Mouse (Mus musculus) frontal cortex, adult 2 months (tissue): ENCODE results near the gene Osbp. TPM values are rescaled to one million over a fixed set of nuclear protein-coding genes. Genes with fewer than 3 reads are reported as not detected.

Source experiments
- DNase-seq, 2 experiments: peaks; one replicate each; pipeline ENCODE4 v3.0.0; 2022; ENCODE audit warnings: low spot score in 1 of 2; ENCODE audit errors: extremely low spot score in 1 of 2
- polyA plus RNA-seq: library from polyadenylated mRNA; depleted of rRNA; stranded (reverse); fragments of >200 nt; gene quantifications from 2 replicates; pipeline ENCODE4 v1.2.3, GENCODE M21; 2012; rRNA removed

Osbp gene
- polyA plus RNA-seq, 1 experiment, result 36.3 TPM

GRCm38 (mm10) chr19:12009501-12010280 lies 44.0 kb downstream of the Osbp start:
- peak; percentile 62 to 94 for DNase-seq

GRCm38 (mm10) chr19:12010281-12010771 lies 44.6 kb downstream of the Osbp start:
- peak in 1 of 2 experiments; percentile 53 for DNase-seq

GRCm38 (mm10) chr19:12010916-12011559 lies 45.3 kb downstream of the Osbp start:
- peak; percentile 83 to 96 for DNase-seq

DNA sequence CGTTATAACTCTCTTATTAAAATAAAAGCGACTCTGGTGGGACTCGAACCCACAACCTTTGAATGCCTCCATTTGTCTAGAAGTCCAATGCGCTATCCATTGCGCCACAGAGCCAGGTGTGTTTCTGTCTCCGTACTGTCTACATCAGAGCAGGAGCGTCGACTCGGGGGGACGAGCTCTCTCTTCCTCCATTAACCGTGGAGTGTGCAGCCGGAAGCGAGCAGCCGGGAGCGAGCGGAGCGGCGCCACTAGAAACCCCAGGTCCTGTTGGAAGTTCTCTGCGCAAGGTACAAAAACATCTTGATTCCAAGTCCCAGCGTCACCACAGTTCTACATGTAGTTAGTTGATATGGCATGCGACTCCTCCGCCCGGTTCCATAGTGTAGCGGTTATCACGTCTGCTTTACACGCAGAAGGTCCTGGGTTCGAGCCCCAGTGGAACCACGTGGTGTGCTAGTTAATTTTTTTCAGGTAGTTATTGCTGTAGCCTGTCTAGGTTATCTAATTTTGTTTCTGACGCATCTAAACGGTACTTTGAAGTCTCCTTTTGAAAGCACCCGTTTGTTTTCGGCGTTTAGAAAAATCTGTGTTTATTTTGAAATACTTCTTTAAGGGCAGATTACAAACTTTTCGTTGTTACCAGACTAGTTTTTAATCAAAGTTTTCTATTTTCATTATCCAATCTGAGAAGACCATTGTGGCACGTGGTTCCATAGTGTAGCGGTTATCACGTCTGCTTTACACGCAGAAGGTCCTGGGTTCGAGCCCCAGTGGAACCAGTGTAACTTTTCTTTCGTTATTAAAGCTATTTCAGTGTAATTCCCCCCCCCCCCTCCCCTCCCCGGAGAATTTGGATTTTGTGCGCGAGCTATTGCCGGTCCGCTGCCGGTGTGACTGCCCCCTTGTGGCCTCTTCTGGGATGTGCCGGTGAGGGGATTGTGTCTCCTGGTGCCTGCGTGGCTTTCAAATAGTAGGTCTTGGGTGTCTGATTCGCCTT lies 46.1 kb downstream of the Osbp start:
- peak; percentile 81 to 96 for DNase-seq

DNA sequence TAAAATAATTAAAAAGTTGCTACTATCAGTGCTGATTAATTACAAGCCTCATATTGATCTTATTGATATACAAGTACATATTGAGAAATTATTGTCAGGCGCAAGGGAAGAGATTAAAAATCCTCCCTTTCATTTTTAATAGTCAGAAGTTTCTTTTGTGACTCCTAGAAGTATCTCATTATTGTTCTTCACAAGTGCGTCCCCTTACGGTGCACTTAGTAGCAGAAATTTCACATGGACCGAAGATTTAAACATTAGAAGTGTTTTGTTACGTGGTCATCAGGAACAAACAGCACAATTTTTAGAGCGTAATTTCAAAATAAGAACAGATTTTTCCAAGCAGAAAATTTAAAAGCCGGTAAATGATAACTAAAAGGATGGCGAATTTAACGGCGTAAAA lies 46.9 kb downstream of the Osbp start:
- no peak for DNase-seq

GRCm38 (mm10) chr19:12013228-12013627 lies 47.5 kb downstream of the Osbp start:
- DNase-seq, result peak in 1 of 2 experiments; percentile 61

DNA sequence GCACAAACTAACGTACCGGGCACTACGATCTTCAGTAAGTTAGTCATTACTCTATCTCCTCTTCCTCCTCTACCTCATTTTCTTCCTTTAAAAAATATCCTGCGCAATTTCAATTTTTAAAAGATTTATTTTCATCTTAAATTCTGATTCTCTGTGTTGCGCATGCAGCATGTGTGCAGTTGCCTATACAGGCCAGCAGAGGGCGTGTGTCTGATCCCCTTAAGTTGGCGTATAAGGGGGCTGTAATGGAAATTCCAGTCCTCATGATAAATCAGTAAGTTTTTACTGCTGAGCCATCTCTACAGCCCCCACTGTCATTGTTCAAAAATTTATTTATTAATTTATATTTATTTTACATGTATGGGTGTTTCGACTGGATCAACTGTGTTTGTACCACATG lies 50.0 kb downstream of the Osbp start:
- no peak for DNase-seq

GRCm38 (mm10) chr19:12016192-12016591 lies 50.5 kb downstream of the Osbp start:
- DNase-seq, result no peak

- DNase-seq, result no peak
These were observed 58.4 kb downstream of the Osbp start for GRCm38 (mm10) chr19:12024149-12024548.

DNA sequence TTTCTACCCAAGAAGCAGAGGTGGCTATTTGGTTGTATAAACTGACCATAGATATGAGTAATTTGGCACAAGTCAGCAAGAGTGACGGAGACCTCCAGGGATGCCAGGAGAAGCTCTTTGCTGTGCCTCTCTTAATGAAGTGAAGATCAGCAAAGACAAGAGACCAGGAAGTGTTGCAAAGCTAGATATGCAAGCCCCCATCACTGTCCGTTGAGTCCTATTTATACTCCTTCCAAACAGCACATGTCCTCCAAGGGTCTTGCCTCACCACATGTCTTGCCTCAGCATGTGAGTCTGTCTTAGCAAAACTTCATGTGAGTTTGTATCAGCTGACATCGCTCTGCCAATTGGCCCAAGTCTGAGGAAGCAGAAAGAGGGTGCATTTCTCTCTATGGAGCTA lies 59.6 kb downstream of the Osbp start:
- no peak for DNase-seq

DNA sequence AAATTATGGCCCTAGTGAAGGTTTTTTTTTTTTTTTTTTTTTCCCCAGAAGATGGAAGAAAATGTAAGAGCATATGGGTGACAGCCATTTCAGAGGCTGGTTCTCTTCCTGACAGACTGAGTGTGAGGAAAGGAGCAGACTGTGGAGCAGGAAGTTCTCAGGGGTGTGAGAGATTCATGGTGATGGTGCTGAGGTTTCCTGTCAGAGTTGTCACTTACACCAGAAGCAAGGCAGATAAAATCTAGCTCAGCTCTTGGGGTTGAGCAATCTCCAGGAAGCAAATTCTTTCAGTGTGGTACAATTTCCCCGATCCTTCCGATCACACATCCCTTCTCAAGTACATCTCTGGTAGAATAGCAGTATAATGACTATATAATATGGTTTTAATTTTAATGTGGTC lies 60.9 kb downstream of the Osbp start:
- DNase-seq, result peak in 1 of 2 experiments; percentile 31

DNA sequence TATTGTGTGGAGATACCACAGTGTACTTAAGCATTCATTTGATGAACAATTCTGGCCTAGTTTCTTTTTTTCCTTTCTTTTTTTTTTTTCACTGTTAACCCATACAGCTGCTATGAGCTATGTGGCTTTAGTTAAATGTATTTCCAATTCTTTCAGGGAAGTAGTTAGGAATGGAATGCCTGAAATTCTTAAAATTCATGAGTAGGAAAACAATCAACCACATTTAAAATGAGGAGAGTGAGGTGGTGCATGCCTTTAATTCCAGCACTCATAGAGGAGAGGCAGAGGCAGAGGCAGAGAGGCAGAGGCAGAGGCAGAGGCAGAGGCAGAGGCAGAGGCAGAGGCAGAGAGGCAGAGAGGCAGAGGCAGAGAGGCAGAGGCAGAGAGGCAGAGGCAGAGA lies 72.0 kb downstream of the Osbp start:
- no peak for DNase-seq

DNA sequence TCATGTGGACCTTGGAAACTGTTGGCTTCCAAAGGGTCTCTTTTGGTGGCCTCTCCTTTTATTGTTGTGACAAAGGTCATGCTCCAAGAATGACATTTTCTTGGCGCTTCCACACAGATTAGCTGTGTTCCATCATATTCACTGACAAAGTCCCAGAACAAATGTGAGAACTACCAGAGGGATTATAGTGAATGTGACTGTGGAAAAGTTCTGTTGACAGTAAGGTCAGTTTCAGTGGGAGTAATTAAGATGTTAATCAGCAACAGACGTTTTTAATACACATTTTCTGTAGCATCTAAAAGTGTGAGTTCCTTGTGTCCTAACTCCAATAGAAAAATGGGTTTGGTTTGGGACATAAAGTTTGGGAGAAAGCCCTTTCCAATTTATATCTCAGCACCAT lies 75.5 kb downstream of the Osbp start, which contains the start of gene Olfr1423:
Olfr1423 (minus strand) TSS at position 101 of the 400 bp plus-strand sequence.
- DNase-seq, result no peak

DNA sequence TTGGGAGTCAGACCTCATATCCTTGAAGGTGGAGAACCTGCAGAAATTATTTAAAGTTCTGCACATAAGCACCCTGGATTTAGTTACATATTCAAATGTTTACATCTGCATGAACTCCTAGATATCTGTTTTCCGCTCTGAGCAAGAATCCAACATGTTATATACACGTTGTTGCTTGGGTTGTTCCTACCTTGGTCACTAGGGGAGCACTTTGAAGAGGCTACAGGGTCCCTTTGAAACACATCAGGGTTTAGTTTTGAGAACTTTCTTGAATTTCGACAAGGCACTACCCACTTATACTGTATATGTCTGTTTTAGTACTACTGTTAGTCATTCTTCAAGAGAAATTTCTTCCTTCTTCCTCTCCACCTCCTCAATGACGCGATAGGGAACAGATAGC lies 77.4 kb downstream of the Osbp start:
- DNase-seq, result no peak

Other genes with a start within 250 kb of the Osbp start
- not detected in 2 replicates for gene Gif, start 218.4 kb upstream of the Osbp start, polyA plus RNA-seq
- gene Mrpl16, start 195.6 kb upstream of the Osbp start, polyA plus RNA-seq, result 36.4 and 41.1 TPM in 2 replicates
- gene Stx3, start 146.5 kb upstream of the Osbp start, polyA plus RNA-seq, result 39.5 and 44.2 TPM in 2 replicates
- gene Olfr1417, start 126.7 kb upstream of the Osbp start, polyA plus RNA-seq, result 0.18 TPM in 1 of 2 replicates, not detected in the other
- not detected in 2 replicates for gene Olfr1418, start 104.9 kb upstream of the Osbp start, polyA plus RNA-seq
- gene Olfr1419, start 90.8 kb upstream of the Osbp start, polyA plus RNA-seq, result 0.18 and 0.19 TPM in 2 replicates
- 0.15 TPM in 1 of 2 replicates, not detected in the other for gene Olfr1420, start 79.4 kb upstream of the Osbp start, polyA plus RNA-seq
- 21.0 and 21.2 TPM in 2 replicates for gene Patl1, start 53.5 kb upstream of the Osbp start, polyA plus RNA-seq
- not detected in 2 replicates for gene Olfr1423, start 75.4 kb downstream of the Osbp start, polyA plus RNA-seq
- gene Olfr1424, start 96.7 kb downstream of the Osbp start, polyA plus RNA-seq, result not detected in 2 replicates
- not detected in 2 replicates for gene Olfr1425, start 111.8 kb downstream of the Osbp start, polyA plus RNA-seq
- gene Olfr1426, start 126.1 kb downstream of the Osbp start, polyA plus RNA-seq, result 0.06 TPM in 1 of 2 replicates, not detected in the other
- 0.13 TPM in 1 of 2 replicates, not detected in the other for gene Olfr1427, start 137.4 kb downstream of the Osbp start, polyA plus RNA-seq
- gene Olfr1428, start 150.0 kb downstream of the Osbp start, polyA plus RNA-seq, result 0.38 TPM in 1 of 2 replicates, not detected in the other
- 0.06 TPM in 1 of 2 replicates, not detected in the other for gene Olfr76, start 157.3 kb downstream of the Osbp start, polyA plus RNA-seq
- 0.06 TPM in 1 of 2 replicates, not detected in the other for gene Olfr1555-ps1, start 204.2 kb downstream of the Osbp start, polyA plus RNA-seq
- not detected in 2 replicates for gene Olfr1431, start 234.7 kb downstream of the Osbp start, polyA plus RNA-seq